Mouse (Mus musculus): Measurements from ENCODE around the gene Trpm7. TPM values are rescaled to one million over a fixed set of nuclear protein-coding genes. Genes with fewer than 3 reads are reported as not detected.
"Not testable (repeated sequence)": the region's sequence is repeated elsewhere in the genome, so short reads cannot be mapped to it uniquely, and the experiment has no call there.

Gene Trpm7
- polyA plus RNA-seq, 1 experiment = 27.9 TPM

DNA sequence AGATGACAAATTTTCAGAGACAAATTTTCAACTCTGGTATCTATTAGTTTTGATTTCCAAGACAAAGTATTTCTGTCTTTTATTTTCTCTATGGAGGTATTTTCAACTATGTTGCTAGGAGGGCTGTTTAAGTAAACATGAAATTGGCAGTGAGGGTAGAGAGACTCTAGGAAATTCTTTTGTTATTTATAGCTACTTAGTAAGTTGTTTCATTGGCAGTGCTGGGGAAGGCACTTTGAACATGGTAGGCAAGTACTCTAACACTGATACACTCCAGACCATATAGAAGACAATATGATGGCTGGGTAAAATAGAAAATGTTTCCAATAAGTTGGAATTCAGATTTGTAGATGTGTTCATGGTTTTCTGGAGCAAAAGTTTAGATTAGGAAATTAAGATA is 15.7 kb upstream of the Trpm7 start:
- no peaks in the 10 kb centered on the region for H3K4me1 ChIP-seq (ENCODE audit: control insufficient read depth, insufficient read depth, low read length)
- no peak overlapping the region for H3K27ac ChIP-seq (ENCODE audit: insufficient read depth, low read length)
- TF ChIP-seq POLR2A (IDR thresholded peaks at IDR 0.05; ENCODE audit: extremely low read depth, insufficient read depth, low read length) (no peak), CTCF (IDR thresholded peaks at IDR 0.05; ENCODE audit: extremely low read depth, insufficient read depth, low read length) (no peak)
- no peak overlapping the region for H3K4me3 ChIP-seq (ENCODE audit: insufficient read depth, low read length)

DNA sequence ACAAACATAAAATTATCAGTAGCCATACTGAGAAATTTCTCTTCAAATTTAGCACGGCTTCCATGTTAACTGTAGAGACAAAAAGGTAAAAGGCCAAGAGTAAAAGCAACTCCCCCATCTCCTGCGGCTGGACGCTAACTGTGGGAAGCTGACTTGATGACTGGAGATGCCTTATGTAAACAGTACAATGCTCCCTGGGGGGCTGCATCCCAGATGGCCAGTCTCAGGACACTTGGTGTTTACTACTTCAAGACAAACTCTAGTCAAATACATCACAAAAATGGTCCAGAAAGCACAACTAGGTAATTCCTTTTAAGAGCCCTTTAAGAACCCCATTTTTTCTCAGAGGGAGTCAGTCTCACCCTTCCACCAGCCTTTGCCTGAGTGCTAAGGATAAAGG is 11.1 kb upstream of the Trpm7 start:
- no peak overlapping the region for H3K4me3 ChIP-seq (ENCODE audit: insufficient read depth, low read length)
- TF ChIP-seq POLR2A (IDR thresholded peaks at IDR 0.05; ENCODE audit: extremely low read depth, insufficient read depth, low read length) (no peak), CTCF (IDR thresholded peaks at IDR 0.05; ENCODE audit: extremely low read depth, insufficient read depth, low read length) (no peak)
- H3K4me1 ChIP-seq (ENCODE audit: control insufficient read depth, insufficient read depth, low read length) = no peaks in the 10 kb centered on the region
- H3K27ac ChIP-seq (ENCODE audit: insufficient read depth, low read length) = no peak overlapping the region

DNA sequence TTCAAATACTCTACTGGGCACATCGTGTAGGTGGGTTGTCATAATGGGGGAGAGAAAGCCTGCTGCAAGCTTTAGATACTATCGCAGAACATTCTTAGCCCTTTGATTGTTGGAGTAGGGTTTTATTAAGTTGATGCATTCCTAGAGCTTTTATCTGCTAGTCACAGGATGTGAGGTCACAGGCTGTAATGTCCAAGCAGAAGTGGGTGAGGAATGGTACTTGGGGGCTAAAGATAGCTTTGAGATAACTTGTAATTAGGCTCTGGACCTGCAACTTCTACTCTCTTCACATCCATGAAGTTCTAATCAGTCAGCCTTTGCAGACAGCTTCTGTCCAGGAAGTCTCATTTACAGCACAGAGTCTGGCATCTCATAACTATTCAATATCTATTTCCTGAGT is 9.8 kb upstream of the Trpm7 start:
- no peak overlapping the region for H3K27ac ChIP-seq (ENCODE audit: insufficient read depth, low read length)
- TF ChIP-seq POLR2A (IDR thresholded peaks at IDR 0.05; ENCODE audit: extremely low read depth, insufficient read depth, low read length) = no peak
- TF ChIP-seq CTCF (IDR thresholded peaks at IDR 0.05; ENCODE audit: extremely low read depth, insufficient read depth, low read length) = no peak
- H3K4me3 ChIP-seq (ENCODE audit: insufficient read depth, low read length) = no peak overlapping the region
- H3K4me1 ChIP-seq (ENCODE audit: control insufficient read depth, insufficient read depth, low read length) = no peaks in the 10 kb centered on the region

DNA sequence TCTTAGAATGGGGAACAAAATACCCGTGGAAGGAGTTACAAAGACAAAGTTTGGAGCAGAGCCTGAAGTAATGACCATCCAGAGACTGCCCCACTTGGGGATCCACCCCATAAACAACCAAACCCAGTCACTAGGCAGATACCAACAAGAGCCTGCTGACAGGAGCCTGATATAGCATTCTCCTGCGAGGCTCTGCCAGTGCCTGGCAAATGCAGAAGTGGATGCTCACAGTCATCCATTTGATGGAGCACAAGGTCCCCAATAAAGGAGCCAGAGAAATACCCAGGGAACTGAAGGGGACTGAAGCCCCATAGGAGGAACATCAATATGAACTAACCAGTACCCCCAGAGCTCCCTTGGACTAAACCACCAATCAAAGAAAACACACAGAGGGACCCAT is 6.7 kb upstream of the Trpm7 start:
- not testable (repeated sequence) for H3K4me3 ChIP-seq (ENCODE audit: insufficient read depth, low read length); H3K27ac ChIP-seq (ENCODE audit: insufficient read depth, low read length); H3K4me1 ChIP-seq (ENCODE audit: control insufficient read depth, insufficient read depth, low read length)

DNA sequence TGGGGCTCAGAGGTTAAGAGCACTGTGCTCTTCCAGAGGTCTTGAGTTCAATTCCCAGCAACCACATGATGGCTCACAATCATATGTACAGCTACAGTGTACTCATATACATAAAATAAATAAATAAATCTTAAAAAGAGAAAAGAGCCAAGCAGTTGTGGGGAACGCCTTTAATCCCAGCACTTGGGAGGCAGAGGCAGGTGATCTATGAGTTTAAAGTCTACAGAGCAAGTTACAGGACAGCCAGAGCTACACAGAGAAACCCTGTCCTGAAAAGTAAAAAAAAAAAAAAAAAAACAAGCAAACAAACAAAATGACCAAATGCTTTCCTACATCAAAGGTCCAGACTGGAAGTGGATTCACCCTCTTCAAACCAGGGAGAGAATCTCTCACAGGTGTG is 2.0 kb upstream of the Trpm7 start:
- no peak overlapping the region for H3K27ac ChIP-seq (ENCODE audit: insufficient read depth, low read length)
- TF ChIP-seq POLR2A (IDR thresholded peaks at IDR 0.05; ENCODE audit: extremely low read depth, insufficient read depth, low read length) = no peak
- no peak for TF ChIP-seq CTCF (IDR thresholded peaks at IDR 0.05; ENCODE audit: extremely low read depth, insufficient read depth, low read length)

DNA sequence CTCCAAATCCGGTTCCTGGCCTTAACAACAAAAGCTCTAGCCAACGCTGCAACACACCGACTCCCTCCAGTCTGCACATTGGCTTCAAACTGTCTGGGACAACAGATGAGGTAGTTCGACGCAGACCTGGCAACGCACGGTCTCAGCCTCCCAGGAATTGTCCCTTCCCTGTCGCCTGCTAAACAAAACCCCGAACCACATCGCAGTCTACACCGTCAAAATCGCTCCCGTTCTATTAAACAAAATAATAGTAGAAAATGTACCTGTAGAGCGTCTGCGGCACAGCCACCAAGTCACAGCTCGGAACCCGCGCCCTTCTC is 554 bp downstream of the Trpm7 start:
- Histone ChIP-seq H3K27ac (ENCODE audit: insufficient read depth, low read length) (peak overlapping the region; percentile 97), H3K4me3 (ENCODE audit: insufficient read depth, low read length) (peak overlapping the region; percentile 63)
- TF ChIP-seq POLR2A (IDR thresholded peaks at IDR 0.05; ENCODE audit: extremely low read depth, insufficient read depth, low read length) (no peak), CTCF (IDR thresholded peaks at IDR 0.05; ENCODE audit: extremely low read depth, insufficient read depth, low read length) (no peak)

More for the DNA sequence above, 2.0 kb upstream of the Trpm7 start:
- no peak overlapping the region for H3K4me3 ChIP-seq (ENCODE audit: insufficient read depth, low read length)
- peaks cover 2% of the 10 kb centered on the region; the same call in 1 of the 2 replicates for H3K4me1 ChIP-seq (ENCODE audit: control insufficient read depth, insufficient read depth, low read length)

DNA sequence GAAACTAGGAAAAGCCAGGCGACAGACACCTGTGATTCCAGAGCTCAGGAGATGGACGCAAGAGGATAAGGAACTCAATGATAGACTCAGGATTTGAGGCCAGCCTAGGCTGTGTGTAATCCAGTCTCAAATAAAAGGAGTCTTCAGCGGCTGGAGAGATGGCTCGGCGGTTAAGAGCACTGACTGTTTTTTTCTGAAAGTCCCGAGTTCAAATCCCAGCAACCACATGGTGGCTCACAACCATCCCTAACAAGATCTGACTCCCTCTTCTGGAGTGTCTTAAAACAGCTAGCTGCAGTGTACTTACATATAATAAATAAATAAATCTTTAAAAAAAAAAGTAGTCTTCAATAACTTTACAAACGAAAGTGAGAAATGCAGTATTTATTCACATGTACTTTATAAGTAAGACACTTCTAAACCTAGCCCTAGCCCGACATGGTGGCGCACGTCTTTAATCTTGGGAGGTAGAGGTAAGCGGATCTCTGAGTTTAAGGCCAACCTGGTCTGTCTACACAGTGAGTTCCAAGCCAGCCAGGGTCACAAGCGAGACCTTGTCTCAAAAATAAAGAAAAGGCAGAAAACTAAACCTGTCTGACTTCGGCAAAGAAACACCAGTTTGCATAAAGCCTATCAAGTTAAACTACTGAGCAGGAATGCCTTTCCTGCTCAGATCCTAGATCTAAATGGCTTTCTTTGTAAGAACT is 1.1 kb downstream of the Trpm7 start:
- H3K4me1 ChIP-seq (ENCODE audit: control insufficient read depth, insufficient read depth, low read length) = peaks cover 4% of the 10 kb centered on the region; the same call in 1 of the 2 replicates
- TF ChIP-seq POLR2A (IDR thresholded peaks at IDR 0.05; ENCODE audit: extremely low read depth, insufficient read depth, low read length) (no peak), CTCF (IDR thresholded peaks at IDR 0.05; ENCODE audit: extremely low read depth, insufficient read depth, low read length) (no peak)
- H3K27ac ChIP-seq (ENCODE audit: insufficient read depth, low read length) = no peak overlapping the region
- peak overlapping the region; percentile 63 for H3K4me3 ChIP-seq (ENCODE audit: insufficient read depth, low read length)

More for the DNA sequence above, 554 bp downstream of the Trpm7 start:
- peaks cover 4% of the 10 kb centered on the region; the same call in 1 of the 2 replicates for H3K4me1 ChIP-seq (ENCODE audit: control insufficient read depth, insufficient read depth, low read length)

DNA sequence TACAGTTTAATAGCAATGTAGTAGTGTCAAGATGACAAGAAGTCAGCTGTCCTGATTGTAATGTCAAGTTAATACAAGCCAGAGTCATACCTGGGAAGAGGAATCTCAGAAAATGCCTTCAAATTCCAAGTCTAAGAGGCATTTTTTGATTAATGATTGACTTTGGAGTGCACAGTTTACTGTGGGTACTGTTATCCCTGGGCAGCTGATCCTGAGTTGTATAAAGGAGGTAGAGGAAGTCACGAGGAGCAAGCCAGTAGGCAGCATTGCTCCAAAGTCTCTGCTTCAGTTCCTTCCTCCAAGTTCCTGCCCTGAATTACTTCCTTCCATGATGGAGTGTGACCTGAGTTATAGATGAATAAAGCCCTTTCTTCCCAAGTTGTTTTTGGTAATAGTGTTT is 9.7 kb downstream of the Trpm7 start:
- Histone ChIP-seq H3K27ac (ENCODE audit: insufficient read depth, low read length) (no peak overlapping the region), H3K4me1 (ENCODE audit: control insufficient read depth, insufficient read depth, low read length) (peaks cover 2% of the 10 kb centered on the region; the same call in 1 of the 2 replicates), H3K4me3 (ENCODE audit: insufficient read depth, low read length) (no peak overlapping the region)
- TF ChIP-seq POLR2A (IDR thresholded peaks at IDR 0.05; ENCODE audit: extremely low read depth, insufficient read depth, low read length) (no peak), CTCF (IDR thresholded peaks at IDR 0.05; ENCODE audit: extremely low read depth, insufficient read depth, low read length) (no peak)

DNA sequence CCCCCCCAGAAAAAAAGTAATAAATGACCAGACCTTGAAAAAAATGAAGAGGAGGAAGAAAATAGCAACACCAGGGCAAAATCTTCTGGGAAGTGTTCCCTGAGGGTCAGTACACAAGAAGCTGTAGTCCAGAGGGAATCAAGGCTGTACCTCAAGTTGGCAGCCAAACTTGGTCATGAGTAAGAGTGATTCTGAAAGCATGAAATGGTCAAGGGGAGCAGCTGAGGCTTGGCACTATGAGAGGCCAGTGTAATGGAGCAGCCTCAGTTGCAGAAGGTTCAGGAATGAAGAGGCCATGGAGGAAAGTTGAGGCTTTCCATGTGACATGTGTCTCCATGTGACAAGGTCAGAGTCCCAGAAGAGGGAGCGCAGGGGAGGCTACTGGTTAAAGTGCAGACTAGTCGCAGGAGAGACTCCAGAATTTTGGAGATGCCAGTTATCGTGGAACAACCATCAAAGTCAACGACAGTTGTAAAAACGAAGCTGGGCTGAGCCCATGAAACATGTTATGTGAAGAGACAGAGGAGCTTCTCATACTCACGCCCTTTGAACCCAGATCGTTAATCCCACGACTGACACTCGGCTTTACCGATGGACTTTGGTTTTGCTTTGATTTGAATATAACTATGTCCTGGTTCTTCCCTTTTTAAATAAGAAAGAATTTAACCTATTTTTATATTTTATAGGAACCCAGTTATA is 10.4 kb downstream of the Trpm7 start:
- Histone ChIP-seq H3K4me1 (ENCODE audit: control insufficient read depth, insufficient read depth, low read length) (peaks cover 2% of the 10 kb centered on the region; the same call in 1 of the 2 replicates), H3K27ac (ENCODE audit: insufficient read depth, low read length) (no peak overlapping the region), H3K4me3 (ENCODE audit: insufficient read depth, low read length) (no peak overlapping the region)
- TF ChIP-seq POLR2A (IDR thresholded peaks at IDR 0.05; ENCODE audit: extremely low read depth, insufficient read depth, low read length) = no peak
- no peak for TF ChIP-seq CTCF (IDR thresholded peaks at IDR 0.05; ENCODE audit: extremely low read depth, insufficient read depth, low read length)

DNA sequence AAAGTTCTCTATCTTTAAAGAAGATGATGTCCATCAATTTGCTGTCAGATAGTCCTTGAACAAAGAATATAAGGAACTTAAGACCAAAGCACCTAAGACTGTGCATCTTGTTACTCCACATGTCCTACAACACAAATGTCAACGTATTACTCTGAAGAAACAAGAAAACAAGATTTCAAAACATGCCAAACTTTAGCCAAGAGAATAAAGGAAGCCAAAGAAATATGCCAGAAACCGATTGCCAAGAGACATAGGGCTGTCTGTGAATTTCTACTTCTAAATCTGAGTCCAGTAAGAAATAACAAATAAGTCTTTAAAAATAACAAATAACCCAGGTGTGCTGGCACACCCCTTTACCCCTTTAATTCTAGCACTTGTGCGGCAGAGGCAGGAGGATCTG is 11.0 kb downstream of the Trpm7 start:
- peaks cover 2% of the 10 kb centered on the region; the same call in 1 of the 2 replicates for H3K4me1 ChIP-seq (ENCODE audit: control insufficient read depth, insufficient read depth, low read length)
- H3K4me3 ChIP-seq (ENCODE audit: insufficient read depth, low read length) = no peak overlapping the region
- TF ChIP-seq POLR2A (IDR thresholded peaks at IDR 0.05; ENCODE audit: extremely low read depth, insufficient read depth, low read length) = no peak

More for the DNA sequence above, 11.0 kb downstream of the Trpm7 start:
- H3K27ac ChIP-seq (ENCODE audit: insufficient read depth, low read length) = no peak overlapping the region
